Mouse (Mus musculus) lung, adult 2 months (tissue): ENCODE measurements around the gene Pgbd1.

Experiments
- CTCF ChIP-seq: fragments of 200-500 bp; IDR thresholded peaks from 2 replicates; pipeline ENCODE4 v1.5.1; 2011; ENCODE audit warnings: mild to moderate bottlenecking, low read length, control low read depth; ENCODE audit not compliant: insufficient read depth
- POLR2A ChIP-seq: fragments of 200-500 bp; IDR thresholded peaks from 2 replicates; pipeline ENCODE4 v1.6.1; 2011; ENCODE audit warnings: low read depth, mild to moderate bottlenecking, control low read depth, low read length, borderline replicate concordance; ENCODE audit errors: extremely low read depth

- no peak for TF ChIP-seq POLR2A
- TF ChIP-seq CTCF, result no peak
These were observed 38.0 kb downstream of the Pgbd1 start for GRCm38 (mm10) chr13:21402848-21403247.
